Mouse (Mus musculus): ENCODE measurements around the gene Cul3.

DNA sequence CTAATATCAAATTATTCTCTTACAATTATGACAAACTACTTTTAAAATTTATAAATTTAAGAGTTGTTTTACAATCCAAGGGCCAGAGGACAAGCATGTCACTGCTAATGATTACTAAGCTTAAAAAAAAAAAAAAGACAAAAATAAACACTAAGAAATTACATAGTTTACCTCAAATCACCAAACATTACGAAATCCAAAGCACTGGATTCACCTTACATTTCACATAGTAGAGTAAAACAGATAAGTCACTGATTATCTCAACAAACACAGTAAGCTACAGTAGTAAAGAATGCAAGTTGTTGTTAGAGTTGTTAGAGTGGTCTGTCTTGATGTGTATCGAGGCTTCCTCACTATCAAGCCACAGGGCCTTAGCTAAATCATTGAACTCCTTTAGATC lies 14.5 kb downstream of the Cul3 start:
- no peak for TF ChIP-seq CTCF (IDR thresholded peaks at IDR 0.05; ENCODE audit: low read depth, low read length)
- no peak for TF ChIP-seq POLR2A (IDR thresholded peaks at IDR 0.05; ENCODE audit: extremely low read depth, insufficient read depth, low read length)

All from liver, adult 2 months (tissue).